Mouse (Mus musculus): ENCODE measurements around the gene Olfr1201. TPM values are rescaled to one million over a fixed set of nuclear protein-coding genes. Genes with fewer than 3 reads are reported as not detected.

The Olfr1201 gene
- polyA plus RNA-seq (2015; fragmentation: Nextera tagmentation; extraction: Ambion mirVana), result not detected in 2 replicates

GRCm38 (mm10) chr2:88792736-88793135, at the start of gene Olfr1201:
Olfr1201 (plus strand) TSS chr2:88793036.
- Histone ChIP-seq H3K9me3 (no peaks in the 10 kb centered on the region), H3K9ac (no peak within 1 kb of the TSS), H3K4me1 (replicated peaks) (no peaks in the 10 kb centered on the region), H3K36me3 (no peaks in the 10 kb centered on the region), H3K4me3 (no peak within 1 kb of the TSS), H3K27ac (no peak within 1 kb of the TSS), H3K4me2 (no peak within 1 kb of the TSS), H3K27me3 (no peaks in the 10 kb centered on the region)
- ATAC-seq (ENCODE audit: low FRiP score), result no peak
- WGBS, result 91% methylated on average over 6 of the region's 6 CpGs

- Histone ChIP-seq H3K4me1 (replicated peaks) (no peaks in the 10 kb centered on the region), H3K4me3 (no peak overlapping the region), H3K9me3 (no peaks in the 10 kb centered on the region), H3K4me2 (no peak overlapping the region), H3K27ac (no peak overlapping the region), H3K9ac (no peak overlapping the region), H3K36me3 (no peaks in the 10 kb centered on the region), H3K27me3 (no peaks in the 10 kb centered on the region)
- ATAC-seq (ENCODE audit: low FRiP score), result no peak
- 71% methylated on average over 3 of the region's 3 CpGs for WGBS
Measured at GRCm38 (mm10) chr2:88743379-88743778, 49.5 kb upstream of the Olfr1201 start.

- H3K36me3 ChIP-seq, result no peaks in the 10 kb centered on the region
- no peaks in the 10 kb centered on the region for H3K27me3 ChIP-seq
- H3K9me3 ChIP-seq, result no peaks in the 10 kb centered on the region
- no peaks in the 10 kb centered on the region for H3K4me1 ChIP-seq (replicated peaks)
- H3K4me3 ChIP-seq, result no peak within 1 kb of the TSS
- H3K9ac ChIP-seq, result no peak within 1 kb of the TSS
- H3K27ac ChIP-seq, result no peak within 1 kb of the TSS
- ATAC-seq (ENCODE audit: low FRiP score), result no peak
- no peak within 1 kb of the TSS for H3K4me2 ChIP-seq
- WGBS, result 84% methylated on average over 2 of the region's 2 CpGs
Measured at GRCm38 (mm10) chr2:88751270-88751669, 41.6 kb upstream of the Olfr1201 start, which contains the start of gene Olfr1198. Olfr1198 (minus strand) TSS chr2:88751370.

GRCm38 (mm10) chr2:88760369-88760768, 32.5 kb upstream of the Olfr1201 start, which contains the start of gene Olfr1199:
Olfr1199 (minus strand) TSS chr2:88760469.
- H3K9ac ChIP-seq, result no peak within 1 kb of the TSS
- no peaks in the 10 kb centered on the region for H3K27me3 ChIP-seq
- 92% methylated on average over 2 of the region's 2 CpGs for WGBS
- H3K4me1 ChIP-seq (replicated peaks), result no peaks in the 10 kb centered on the region
- H3K4me3 ChIP-seq, result no peak within 1 kb of the TSS
- no peak for ATAC-seq (ENCODE audit: low FRiP score)
- H3K36me3 ChIP-seq, result no peaks in the 10 kb centered on the region
- no peak within 1 kb of the TSS for H3K27ac ChIP-seq
- H3K9me3 ChIP-seq, result no peaks in the 10 kb centered on the region
- no peak within 1 kb of the TSS for H3K4me2 ChIP-seq

- H3K9me3 ChIP-seq, result no peaks in the 10 kb centered on the region
- no peak for ATAC-seq (ENCODE audit: low FRiP score)
- no peaks in the 10 kb centered on the region for H3K27me3 ChIP-seq
- no peak within 1 kb of the TSS for H3K27ac ChIP-seq
- no peak within 1 kb of the TSS for H3K4me2 ChIP-seq
- no peak within 1 kb of the TSS for H3K9ac ChIP-seq
- WGBS, result 88% methylated on average over 2 of the region's 2 CpGs
- H3K36me3 ChIP-seq, result no peaks in the 10 kb centered on the region
- no peaks in the 10 kb centered on the region for H3K4me1 ChIP-seq (replicated peaks)
- no peak within 1 kb of the TSS for H3K4me3 ChIP-seq
Measured at GRCm38 (mm10) chr2:88770388-88770787, 22.4 kb upstream of the Olfr1201 start, which contains the start of gene Olfr1200. Olfr1200 (minus strand) TSS chr2:88770488.

GRCm38 (mm10) chr2:88814196-88814595, 21.4 kb downstream of the Olfr1201 start, which contains the start of gene Olfr1202:
Olfr1202 (plus strand) TSS chr2:88814496.
- H3K4me3 ChIP-seq, result no peak within 1 kb of the TSS
- WGBS, result 88% methylated on average over 1 of the region's 1 CpGs
- H3K36me3 ChIP-seq, result no peaks in the 10 kb centered on the region
- no peak within 1 kb of the TSS for H3K9ac ChIP-seq
- H3K27me3 ChIP-seq, result no peaks in the 10 kb centered on the region
- no peaks in the 10 kb centered on the region for H3K4me1 ChIP-seq (replicated peaks)
- no peak within 1 kb of the TSS for H3K27ac ChIP-seq
- no peak within 1 kb of the TSS for H3K4me2 ChIP-seq
- no peaks in the 10 kb centered on the region for H3K9me3 ChIP-seq
- ATAC-seq (ENCODE audit: low FRiP score), result no peak

GRCm38 (mm10) chr2:88829437-88829836, 36.6 kb downstream of the Olfr1201 start, which contains the start of gene Olfr1205:
Olfr1205 (plus strand) TSS chr2:88829737.
- Histone ChIP-seq H3K9ac (no peak within 1 kb of the TSS), H3K9me3 (no peaks in the 10 kb centered on the region), H3K27ac (no peak within 1 kb of the TSS), H3K4me2 (no peak within 1 kb of the TSS), H3K4me3 (no peak within 1 kb of the TSS), H3K36me3 (no peaks in the 10 kb centered on the region), H3K27me3 (no peaks in the 10 kb centered on the region), H3K4me1 (replicated peaks) (no peaks in the 10 kb centered on the region)
- WGBS, result 93% methylated on average over 2 of the region's 2 CpGs
- no peak for ATAC-seq (ENCODE audit: low FRiP score)

GRCm38 (mm10) chr2:88838477-88838876, 45.6 kb downstream of the Olfr1201 start:
- no peaks in the 10 kb centered on the region for H3K27me3 ChIP-seq
- H3K4me3 ChIP-seq, result no peak overlapping the region
- H3K9ac ChIP-seq, result no peak overlapping the region
- no peak overlapping the region for H3K4me2 ChIP-seq
- H3K36me3 ChIP-seq, result no peaks in the 10 kb centered on the region
- no peaks in the 10 kb centered on the region for H3K4me1 ChIP-seq (replicated peaks)
- H3K9me3 ChIP-seq, result no peaks in the 10 kb centered on the region
- no peak overlapping the region for H3K27ac ChIP-seq
- WGBS, result 64% methylated on average over 2 of the region's 2 CpGs
- no peak for ATAC-seq (ENCODE audit: low FRiP score)

Other genes starting within 250 kb of the Olfr1201 start
- gene Olfr1188, start 236.1 kb upstream of the Olfr1201 start, polyA plus RNA-seq (2015; fragmentation: Nextera tagmentation; extraction: Ambion mirVana), result not detected in 2 replicates
- not detected in 2 replicates for gene Olfr1189, start 206.6 kb upstream of the Olfr1201 start, polyA plus RNA-seq (2015; fragmentation: Nextera tagmentation; extraction: Ambion mirVana)
- gene Olfr1191-ps1, start 152.5 kb upstream of the Olfr1201 start, polyA plus RNA-seq (2015; fragmentation: Nextera tagmentation; extraction: Ambion mirVana), result not detected in 2 replicates
- not detected in 2 replicates for gene Olfr1192-ps1, start 144.5 kb upstream of the Olfr1201 start, polyA plus RNA-seq (2015; fragmentation: Nextera tagmentation; extraction: Ambion mirVana)
- not detected in 2 replicates for gene Olfr1193, start 117.4 kb upstream of the Olfr1201 start, polyA plus RNA-seq (2015; fragmentation: Nextera tagmentation; extraction: Ambion mirVana)
- gene Olfr1195, start 103.8 kb upstream of the Olfr1201 start, polyA plus RNA-seq (2015; fragmentation: Nextera tagmentation; extraction: Ambion mirVana), result not detected in 2 replicates
- gene Olfr1196, start 88.4 kb upstream of the Olfr1201 start, polyA plus RNA-seq (2015; fragmentation: Nextera tagmentation; extraction: Ambion mirVana), result not detected in 2 replicates
- not detected in 2 replicates for gene Olfr1197, start 60.7 kb upstream of the Olfr1201 start, polyA plus RNA-seq (2015; fragmentation: Nextera tagmentation; extraction: Ambion mirVana)
- gene Olfr1198, start 41.7 kb upstream of the Olfr1201 start, polyA plus RNA-seq (2015; fragmentation: Nextera tagmentation; extraction: Ambion mirVana), result not detected in 2 replicates
- gene Olfr1199, start 32.6 kb upstream of the Olfr1201 start, polyA plus RNA-seq (2015; fragmentation: Nextera tagmentation; extraction: Ambion mirVana), result not detected in 2 replicates
- gene Olfr1200, start 22.5 kb upstream of the Olfr1201 start, polyA plus RNA-seq (2015; fragmentation: Nextera tagmentation; extraction: Ambion mirVana), result not detected in 2 replicates
- gene Olfr1202, start 21.5 kb downstream of the Olfr1201 start, polyA plus RNA-seq (2015; fragmentation: Nextera tagmentation; extraction: Ambion mirVana), result not detected in 2 replicates
- not detected in 2 replicates for gene Olfr1205, start 36.7 kb downstream of the Olfr1201 start, polyA plus RNA-seq (2015; fragmentation: Nextera tagmentation; extraction: Ambion mirVana)
- gene Olfr1204, start 56.3 kb downstream of the Olfr1201 start, polyA plus RNA-seq (2015; fragmentation: Nextera tagmentation; extraction: Ambion mirVana), result not detected in 2 replicates
- not detected in 2 replicates for gene Olfr1206, start 70.2 kb downstream of the Olfr1201 start, polyA plus RNA-seq (2015; fragmentation: Nextera tagmentation; extraction: Ambion mirVana)
- gene Olfr1208, start 109.3 kb downstream of the Olfr1201 start, polyA plus RNA-seq (2015; fragmentation: Nextera tagmentation; extraction: Ambion mirVana), result not detected in 2 replicates
- not detected in 2 replicates for gene Olfr1209, start 122.1 kb downstream of the Olfr1201 start, polyA plus RNA-seq (2015; fragmentation: Nextera tagmentation; extraction: Ambion mirVana)
- not detected in 2 replicates for gene Olfr1211, start 145.1 kb downstream of the Olfr1201 start, polyA plus RNA-seq (2015; fragmentation: Nextera tagmentation; extraction: Ambion mirVana)
- gene Olfr1212, start 160.9 kb downstream of the Olfr1201 start, polyA plus RNA-seq (2015; fragmentation: Nextera tagmentation; extraction: Ambion mirVana), result not detected in 2 replicates
- gene Gm13762, start 187.2 kb downstream of the Olfr1201 start, polyA plus RNA-seq (2015; fragmentation: Nextera tagmentation; extraction: Ambion mirVana), result not detected in 2 replicates
- not detected in 2 replicates for gene Olfr1214, start 199.6 kb downstream of the Olfr1201 start, polyA plus RNA-seq (2015; fragmentation: Nextera tagmentation; extraction: Ambion mirVana)
- not detected in 2 replicates for gene Olfr1215, start 213.9 kb downstream of the Olfr1201 start, polyA plus RNA-seq (2015; fragmentation: Nextera tagmentation; extraction: Ambion mirVana)
- gene Olfr1216, start 225.3 kb downstream of the Olfr1201 start, polyA plus RNA-seq (2015; fragmentation: Nextera tagmentation; extraction: Ambion mirVana), result not detected in 2 replicates
- not detected in 2 replicates for gene Olfr1217, start 239.0 kb downstream of the Olfr1201 start, polyA plus RNA-seq (2015; fragmentation: Nextera tagmentation; extraction: Ambion mirVana)